Mouse (Mus musculus) activated CD4-positive, CD25-positive, alpha-beta regulatory T cell, adult 4 months (primary cell): ENCODE measurements around the gene Notch1. TPM values are rescaled to one million over a fixed set of nuclear protein-coding genes. Genes with fewer than 3 reads are reported as not detected.

Source experiments
- ATAC-seq: one replicate; pipeline ENCODE4 v1.8.0; 2017
- polyA plus RNA-seq, 2 experiments: library from polyadenylated mRNA; unstranded; fragments of 100-300 nt; shearing (Covaris generic); gene quantifications; one replicate each; pipeline ENCODE4 v1.2.1; 2017

The Notch1 gene
- polyA plus RNA-seq, 2 experiments from 2014 or later = 22.2 to 28.7 TPM

DNA sequence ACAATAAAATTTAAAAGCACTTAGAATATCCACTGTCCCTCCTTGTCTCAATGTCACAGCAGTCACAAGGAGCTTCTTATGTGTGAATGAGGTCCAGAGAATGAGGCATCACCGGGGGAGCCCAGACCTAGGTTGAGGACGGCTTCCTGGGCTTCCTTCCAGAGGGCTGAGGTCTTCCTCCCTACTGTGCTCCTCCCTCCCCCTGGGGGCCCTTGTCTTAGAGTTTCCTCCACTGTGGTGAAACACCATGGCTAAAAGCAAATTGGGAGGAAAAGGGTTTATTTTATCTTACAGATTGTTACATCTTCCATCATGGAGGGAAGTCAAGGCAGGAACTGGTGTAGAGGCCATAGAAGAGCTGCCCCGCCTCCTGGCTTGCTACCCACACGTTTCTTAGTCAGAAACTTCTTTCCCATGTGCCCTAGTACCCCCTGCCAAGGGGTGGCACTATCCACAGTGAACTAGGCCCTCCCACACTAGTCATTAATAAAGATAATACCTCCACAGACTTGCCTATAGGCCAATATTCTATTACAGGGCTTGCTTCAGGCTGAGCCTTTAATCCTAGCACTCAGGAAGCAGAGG, 12.8 kb upstream of the Notch1 start:
- ATAC-seq = no peak

DNA sequence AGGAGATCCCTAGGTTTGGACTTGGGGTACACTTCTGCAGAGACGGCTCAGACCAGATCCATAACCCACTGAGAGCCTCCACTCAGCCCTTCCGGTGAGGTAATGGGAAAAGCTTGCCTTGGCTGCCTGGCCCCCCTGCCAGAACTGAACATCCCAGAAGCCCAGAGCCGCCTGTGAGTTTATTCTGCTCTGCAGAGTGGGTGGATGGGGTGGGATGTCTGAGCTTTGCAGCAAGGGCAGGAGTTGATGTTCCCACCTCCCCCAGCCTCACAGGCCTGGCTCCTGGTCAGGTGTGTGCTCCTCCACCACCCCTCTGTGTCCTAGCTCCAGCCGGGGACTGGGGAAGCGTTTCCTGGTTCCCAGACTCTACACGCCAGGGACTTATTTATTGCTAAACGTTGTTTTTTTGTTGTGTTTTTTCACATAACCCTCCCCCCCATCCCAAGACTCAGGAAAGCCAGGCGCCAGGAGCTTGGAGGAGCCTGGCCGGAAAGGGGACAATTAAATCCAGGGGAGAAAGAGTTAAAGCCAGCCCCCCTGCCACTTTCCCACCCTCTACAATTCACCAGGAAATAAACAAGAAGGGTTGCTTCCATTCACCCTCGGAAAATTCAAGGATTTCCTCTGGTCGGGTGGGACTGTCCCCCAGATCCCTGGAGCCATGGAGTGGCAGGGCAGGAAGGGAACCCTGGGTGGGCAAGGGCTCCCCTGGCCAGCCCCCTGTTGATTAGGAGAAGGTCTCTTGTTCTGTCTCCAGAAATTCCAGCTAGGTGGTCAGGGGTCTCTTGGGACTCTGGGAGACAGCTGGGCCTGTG, 10.2 kb upstream of the Notch1 start:
- ATAC-seq = no peak

DNA sequence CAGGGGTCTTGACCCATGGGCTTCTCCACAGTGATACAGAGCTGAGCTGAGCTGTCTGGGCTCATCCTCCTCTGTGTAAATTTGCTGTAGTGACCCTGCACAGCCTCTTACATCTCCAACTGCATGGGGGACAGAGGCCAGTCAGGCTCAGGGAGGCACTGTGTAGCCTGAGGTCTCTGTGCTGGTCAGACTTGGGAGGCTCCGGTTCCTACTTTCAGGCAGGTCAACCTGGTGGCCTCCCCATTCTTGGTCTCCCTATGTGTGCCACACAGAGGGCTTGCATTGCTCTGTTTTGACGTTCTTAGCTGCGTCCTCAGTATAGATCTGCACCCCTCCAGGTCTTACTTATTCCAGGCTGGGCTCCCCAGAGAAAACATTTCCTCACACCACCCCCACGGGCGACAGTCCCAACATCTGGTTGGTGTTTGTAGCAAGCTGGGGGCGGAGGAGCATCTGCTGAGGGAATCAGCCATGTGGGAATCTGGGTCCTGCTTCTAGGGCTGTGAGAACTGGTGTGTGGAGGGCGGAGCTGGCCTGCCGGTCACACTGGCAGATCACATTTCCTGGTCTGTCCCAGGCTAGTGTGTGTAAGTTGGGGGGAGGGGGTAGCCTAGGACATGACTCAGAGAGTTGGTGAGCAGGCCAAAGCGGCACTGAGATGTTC, 9.0 kb upstream of the Notch1 start:
- ATAC-seq = no peak

DNA sequence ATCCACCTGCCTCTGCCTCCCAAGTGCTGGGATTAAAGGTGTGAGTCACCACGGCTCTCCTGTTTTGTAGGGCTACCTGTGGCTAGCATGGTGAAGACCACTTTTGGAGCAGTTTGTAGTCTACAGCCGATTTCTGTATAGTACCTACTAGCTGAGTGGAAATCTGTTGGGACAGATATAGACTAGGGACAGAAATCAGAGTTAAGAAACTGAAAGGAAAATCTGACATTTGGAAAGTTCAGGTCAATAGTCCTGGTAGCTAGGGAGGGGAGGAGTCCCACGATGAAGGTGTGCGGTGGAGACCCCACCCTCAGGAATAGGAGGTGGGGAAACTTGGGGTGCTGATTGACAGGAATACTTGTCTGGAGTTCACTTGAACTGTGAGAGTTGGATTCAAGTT, 5.9 kb upstream of the Notch1 start:
- no peak for ATAC-seq

DNA sequence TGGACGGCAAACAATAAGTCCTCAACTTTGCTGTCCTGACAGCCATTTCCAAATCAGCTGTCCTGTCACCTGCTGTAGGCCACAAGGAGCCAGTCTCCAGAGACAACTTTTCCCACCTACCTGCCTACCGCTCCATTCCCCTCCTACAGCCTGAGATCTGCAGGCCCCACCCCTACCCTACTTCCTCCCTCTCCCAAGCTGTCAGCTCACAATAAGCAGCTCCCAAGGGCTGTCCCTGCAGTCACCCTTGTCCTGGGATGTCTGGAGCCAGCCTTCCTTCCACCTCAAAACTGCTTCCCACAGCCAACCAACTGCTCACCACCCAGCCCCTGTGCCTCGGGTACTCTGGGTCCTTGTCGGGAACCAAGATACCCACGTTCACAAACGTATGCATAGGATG, 3.3 kb upstream of the Notch1 start:
- no peak for ATAC-seq

DNA sequence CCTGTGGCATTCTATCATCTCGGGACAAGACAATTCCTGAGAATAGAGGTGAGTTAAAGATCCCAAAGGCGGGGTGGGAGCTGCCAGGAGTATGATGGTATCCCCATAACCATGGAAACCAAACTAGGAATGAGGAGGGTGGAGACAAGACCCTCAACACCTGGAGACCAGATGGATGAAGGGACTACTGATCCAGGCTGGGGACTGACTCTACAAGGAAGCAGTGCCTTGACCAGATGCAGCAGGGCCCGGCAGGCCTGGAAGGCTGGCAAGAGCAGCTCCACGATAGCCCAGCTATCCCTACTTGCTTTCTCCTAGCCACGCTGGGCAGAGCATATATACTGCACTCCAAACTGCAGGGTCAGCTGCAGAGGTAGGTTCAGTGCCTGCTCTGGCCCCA, 524 bp upstream of the Notch1 start:
- ATAC-seq = no peak

DNA sequence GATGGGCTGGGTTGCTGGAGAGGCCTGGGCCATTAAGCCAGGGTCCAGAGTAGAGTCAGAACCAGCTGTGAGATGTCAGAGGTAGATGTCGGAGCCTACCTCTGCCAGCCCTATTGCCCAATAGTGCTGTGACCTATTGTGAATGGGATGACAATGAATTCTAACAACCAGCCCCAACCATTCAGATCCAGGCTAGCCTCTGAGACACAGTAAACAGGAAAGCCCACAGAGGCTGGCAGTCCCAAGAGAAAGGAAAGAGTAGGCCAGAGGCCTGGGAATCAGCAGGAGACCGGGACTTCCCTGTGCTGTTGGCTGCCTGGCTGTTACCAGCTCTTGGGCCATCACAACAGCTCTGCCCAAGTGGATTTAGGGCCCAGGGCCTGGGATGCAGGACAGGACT, 1.1 kb downstream of the Notch1 start:
- ATAC-seq = no peak

DNA sequence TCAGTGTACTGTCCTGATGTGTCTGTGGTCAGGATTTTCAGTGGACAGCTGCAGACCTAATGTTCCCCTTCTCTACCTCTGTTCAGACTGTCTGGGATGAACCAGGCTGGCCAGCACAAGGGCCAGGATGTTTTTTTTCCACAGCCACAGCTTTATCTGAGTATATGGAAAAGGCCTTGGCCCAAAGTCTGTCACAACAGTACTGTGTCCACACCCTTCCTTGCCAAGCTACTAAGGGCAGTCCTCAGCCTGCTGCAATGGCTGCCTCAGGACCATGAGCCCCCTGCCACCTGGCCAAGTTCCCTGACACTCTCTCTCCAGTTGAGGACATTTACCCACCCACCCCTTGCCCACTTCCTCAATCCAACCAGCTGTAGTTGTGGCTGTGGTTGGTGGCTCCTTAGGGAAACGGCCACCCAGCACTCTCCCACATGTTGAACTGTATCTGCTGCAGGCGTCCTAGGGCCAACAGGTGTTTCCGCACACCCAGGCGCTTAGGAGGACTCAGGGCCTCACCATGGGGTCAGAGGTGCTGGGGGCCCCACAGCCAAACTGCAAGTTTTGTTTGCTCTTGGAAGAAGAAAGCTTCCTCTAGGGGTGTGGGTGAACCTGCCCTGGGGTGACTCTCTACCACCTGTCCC, 3.2 kb downstream of the Notch1 start:
- ATAC-seq = no peak

DNA sequence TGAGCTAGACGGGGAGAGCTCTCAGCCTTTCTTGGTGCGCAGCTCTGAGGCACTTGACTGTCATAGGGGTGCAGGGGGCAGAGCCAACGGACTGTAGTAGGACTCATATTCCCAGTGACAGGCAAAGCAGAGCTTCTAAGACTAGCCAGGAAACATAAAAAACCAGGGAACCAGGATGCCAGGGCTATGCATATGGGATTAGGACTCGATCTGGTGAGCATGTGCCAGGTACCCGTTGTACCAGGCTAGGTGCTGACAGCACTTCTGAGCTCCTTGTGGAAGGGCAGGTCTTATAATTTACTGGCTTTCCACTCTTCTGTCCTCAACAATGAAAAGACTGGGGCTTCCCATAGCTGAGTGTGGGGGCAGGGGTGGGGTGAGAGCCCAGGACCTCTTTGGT, 7.8 kb downstream of the Notch1 start:
- no peak for ATAC-seq

DNA sequence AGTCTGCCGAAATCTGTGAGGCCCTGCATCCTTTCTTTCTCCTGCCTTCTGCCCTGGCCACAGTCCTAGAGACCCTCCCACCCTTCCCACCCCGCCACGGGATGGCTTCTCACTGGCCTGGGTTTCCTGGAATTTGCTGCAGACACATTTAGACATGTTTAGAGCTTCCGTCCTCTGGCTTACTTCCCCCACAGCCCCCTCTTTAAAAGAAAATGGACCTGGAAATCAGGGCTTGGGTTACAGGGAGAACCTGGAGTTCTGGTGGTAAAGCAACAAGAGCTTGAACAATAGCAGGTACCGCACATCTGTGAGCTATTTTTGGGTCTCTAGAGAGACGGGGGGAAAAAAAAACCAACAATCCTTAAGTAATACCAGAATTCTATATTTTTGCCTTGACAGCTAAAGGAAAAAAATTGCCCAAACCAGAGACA, 8.5 kb downstream of the Notch1 start:
- ATAC-seq = no peak

DNA sequence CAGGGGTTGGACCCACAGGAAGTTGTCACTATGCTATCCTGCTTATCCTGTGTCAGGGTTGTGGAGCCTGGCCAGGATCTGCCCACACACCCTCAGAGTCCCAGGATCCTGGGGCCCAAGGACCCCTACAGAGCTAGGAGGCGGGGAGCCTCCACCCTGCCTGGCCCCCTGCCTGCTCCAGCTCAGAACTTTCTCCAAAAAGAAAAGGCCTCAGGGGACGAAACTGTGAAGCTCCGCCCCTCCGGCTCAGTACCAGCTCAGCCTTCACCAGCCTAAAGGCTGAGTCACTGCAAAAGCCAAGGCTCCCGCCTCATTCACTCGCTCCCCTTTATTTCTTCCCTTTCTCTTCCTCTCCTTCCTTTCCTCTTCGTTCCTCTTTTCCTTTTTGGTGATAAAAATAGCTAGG, 9.0 kb downstream of the Notch1 start:
- ATAC-seq = no peak

DNA sequence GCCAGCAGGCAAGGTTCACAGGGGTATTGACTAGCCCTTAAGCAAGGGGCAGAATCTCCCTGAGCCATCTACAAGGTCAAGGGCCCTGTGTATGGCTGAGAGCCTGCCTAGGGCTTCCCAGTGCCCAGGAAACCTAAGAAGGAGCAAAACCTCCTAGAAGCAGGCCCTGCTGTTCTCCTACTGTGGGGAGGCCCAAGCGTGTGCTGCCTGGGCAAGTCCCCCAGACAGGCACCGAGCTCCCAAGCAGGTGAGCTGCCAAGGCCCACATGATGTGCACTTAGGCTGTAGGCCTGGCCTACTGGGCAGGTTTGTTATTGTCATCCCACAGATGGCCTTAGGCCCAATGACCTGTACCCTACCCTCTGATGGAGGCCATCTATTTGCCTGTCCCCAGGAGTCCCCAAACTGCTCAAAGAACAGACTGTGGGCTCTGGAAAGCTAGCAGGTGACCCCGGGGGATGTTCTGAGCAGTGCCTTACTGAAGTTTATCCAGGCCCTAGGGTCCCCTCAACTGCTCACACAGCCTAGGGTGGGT, 9.7 kb downstream of the Notch1 start:
- ATAC-seq = no peak

DNA sequence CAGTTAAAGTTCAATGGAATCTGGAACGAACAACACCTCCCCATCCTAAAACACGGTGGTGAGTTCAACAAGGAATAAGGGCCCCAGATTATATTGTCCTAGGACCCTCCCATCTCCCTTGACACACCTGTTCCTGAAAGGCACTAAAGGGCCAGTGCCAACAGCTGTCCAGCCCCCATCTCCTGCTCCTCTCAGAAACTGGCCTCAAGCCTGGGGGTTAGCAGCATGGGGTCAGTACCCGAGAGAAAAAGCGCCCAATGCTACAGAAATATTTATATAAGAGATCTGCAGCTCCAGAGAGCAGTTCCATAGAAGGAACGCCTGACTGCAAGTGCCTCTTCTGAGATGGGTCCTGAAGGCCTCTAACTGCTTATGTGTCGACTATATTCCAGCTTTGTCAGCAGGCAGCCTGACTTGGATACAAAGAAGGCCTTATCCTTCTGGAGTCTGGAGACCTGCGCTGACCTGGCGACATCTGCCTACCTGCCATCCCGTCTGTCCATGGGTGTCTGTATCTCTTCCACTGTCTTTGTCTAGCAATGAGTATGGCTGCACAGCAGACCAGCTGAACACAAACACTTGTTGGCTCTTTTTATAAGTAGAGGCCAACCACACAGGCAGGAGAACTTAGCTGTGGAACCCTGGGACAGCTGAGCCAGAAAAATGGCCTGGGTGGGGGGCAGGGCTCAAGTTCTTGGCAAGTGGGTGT, 11.5 kb downstream of the Notch1 start:
- no peak for ATAC-seq

DNA sequence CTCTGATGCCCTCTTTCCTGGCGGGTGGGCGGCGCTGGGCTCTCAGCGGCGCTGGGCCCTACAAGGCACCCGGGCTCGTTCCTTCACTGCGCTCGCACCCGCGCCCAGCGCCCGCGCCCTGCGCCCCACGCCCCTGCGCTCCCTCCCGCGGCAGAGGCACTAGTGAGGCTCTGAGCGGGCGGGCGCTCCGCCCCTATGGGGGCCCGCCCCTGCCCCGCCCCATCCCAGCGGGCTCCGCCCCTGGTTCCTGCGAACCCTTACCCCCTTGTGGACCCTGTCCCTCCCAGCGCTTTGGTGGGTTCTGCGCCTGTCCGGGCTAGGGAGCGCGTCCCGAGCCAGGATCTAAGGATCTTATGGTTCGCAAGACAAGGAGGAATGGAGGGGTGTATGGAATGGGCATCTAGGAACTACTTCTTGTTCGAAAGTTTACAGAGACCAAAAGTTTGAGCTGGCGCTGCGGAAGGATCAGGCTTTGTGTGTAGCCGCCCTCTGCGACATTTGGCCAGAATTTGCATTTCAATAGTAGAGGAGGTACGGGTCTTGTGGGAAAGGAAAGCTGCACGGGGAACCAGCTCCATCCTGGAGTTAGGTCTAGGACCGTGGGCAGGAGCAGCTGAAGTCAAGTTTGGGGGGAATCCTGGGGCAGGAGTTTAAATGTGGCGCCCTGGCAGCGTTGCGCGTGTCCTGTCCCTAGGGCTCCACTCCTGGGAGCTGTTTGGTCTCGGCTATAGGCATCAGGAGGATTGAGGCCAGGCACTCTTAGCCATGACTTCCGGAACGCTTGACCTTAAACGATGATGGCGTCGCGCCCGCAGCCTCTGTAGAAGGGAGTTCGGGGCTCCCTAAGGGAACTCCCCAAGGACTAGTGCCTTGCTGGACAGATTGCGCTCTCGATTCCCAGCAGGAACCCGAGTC, 12.5 kb downstream of the Notch1 start:
- peak; percentile 72 for ATAC-seq

DNA sequence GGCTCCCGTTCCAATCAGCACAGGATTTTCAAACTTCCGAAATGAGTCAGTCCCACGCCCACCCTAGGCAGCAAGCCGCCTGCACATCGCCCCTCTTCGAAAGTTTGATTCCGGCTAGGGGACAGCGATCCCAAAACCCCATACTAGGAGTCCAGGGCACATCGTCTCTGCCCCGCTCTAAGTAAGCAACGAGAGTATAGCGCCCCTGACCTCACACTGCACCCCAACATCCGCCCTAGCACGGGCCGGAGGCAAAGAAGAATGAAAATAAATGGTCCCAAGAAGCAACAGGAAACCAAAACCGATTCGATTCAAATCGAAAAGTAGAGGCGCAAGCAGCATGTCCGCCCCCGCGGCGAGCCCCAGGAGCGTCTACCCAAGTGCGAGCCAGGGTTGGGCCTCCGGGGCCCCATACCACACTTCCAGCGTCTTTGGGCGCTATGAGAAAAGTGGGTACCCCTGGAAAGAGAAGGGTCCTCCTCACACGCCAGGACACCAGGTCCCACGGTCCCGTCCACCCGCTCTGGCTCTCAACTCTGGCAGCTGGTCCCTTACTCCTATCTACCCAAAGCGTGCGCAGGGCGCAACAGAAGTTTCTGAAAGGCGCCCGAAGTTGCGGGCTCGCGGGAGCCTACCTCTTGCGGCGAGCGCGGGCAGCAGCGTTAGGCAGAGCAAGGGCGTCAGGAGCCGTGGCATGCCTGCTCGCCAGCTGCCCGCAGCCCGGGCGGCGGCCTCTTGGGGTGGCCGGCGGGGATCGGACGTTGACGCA, 13.4 kb downstream of the Notch1 start:
- ATAC-seq = peak; percentile 57

DNA sequence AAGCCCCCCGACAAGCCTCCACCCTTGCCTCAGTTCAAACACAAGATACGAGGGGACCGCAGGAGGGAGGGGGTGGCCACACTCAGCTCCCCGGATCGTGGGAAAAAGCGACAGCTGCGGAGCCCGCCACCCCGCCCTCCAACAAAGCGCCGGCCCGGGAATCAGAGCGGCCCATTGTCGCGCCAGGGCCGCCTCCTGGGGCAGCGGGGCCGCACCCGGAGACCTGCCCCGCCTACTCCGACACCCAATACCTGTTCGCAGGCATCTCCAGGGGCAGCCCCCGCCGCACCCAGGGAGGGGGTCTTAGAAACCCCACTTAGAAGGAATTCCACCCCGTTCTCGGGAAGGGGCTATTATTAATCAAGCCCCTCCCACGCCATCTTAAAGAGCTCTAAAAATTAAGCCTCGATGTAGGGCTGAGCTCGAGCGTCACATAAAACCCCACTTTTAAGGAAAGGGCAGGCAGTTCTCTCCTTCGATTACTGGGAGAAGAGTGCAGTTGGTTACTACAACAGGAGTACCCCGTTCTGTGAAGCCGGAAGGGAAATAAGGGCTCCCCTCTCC, 14.1 kb downstream of the Notch1 start:
- ATAC-seq = peak; percentile 9

DNA sequence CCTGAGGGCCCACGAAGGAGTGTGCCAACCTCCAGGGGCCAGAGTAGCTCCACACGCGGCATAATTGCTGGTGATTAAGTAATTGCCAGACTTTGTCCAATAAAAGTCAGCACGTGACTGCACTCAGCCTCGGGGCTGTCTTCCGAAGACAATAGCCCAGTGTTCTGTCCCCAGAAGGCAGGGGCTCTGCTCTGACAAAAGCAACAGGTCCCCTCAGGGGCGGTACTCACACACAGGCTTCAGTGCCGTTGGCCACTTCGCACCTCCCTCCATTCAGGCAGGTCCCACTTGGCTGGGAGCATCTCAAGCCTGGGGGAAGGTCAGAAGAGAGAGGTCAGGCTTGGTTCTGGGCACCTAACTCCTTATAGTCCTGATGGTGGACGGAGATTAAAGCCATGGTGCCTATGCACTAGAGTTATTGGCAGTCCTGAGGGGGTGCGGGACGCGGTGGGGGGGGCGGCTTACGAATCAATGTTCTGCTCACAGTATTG, 14.8 kb downstream of the Notch1 start:
- ATAC-seq = no peak

DNA sequence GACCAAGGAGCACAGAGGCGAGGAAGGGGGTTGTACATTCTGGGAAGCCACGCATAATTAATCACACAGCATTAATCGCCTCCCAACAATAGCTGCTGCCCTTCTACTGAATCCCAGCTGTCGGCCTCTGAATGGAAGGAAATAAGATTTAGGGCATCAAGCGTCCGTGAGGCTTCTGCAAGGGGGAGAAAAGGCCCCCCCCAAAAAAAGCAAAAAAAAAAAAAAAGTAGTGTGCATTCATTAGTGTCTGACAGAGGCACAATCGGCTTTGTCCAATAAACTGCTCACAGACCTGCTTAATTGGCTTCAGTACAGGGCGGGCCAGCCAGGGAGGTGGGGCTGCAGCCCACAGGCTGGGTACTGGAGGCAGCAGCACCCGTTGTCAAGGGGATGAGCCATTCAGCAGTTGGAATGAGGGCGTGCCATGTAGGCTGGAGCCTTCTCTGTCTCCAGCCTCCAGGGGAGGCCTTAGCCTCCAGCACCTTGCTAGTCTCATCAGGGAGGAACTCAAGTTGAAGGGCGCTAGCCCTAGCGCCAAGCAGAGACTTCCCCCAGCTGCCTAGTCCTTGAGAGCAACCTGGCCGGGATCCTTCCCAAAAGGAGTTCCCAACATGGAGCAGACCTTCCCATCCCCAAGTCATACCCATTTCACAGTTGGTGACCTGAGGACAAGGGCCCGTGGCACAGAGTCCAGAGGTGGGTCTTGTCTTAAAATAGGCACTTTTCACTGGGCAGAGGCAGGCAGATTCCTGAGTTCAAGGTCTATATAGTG, 15.7 kb downstream of the Notch1 start:
- no peak for ATAC-seq

DNA sequence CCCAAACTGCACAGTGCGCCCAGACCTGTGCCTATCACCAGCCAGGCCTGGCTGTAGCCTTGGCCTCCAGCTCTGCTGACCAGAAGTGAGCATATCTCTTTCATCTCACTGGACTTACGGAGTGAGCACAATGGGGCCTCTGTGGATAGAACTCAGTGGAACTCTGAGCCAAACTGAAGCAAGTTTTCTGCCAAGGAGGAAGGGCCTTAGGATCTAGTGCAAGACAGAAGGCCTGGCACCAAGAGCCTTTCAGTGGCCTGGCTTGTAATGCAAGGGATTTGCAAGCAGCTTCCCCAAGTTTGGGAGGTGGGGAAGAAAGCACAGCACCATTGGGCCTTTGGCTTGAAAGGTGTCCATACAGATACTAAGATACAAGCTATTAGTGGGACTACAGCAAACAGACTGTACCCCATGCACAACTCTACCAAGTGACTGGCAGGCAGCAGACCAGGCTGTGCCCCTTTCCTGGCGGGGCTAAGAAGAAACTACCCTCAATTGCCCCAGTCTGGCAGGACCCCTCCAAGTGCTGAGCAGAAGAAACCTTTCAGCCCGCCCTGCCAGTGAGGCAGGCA, 16.4 kb downstream of the Notch1 start:
- no peak for ATAC-seq
